Mouse (Mus musculus) A20 (cell line): ENCODE measurements around the gene Olfr937.

Source experiments
- DNase-seq: peaks from one replicate; pipeline ENCODE4 v3.0.0-alpha.2; 2011; ENCODE audit warnings: low read depth, low spot score

Olfr937 gene

DNA sequence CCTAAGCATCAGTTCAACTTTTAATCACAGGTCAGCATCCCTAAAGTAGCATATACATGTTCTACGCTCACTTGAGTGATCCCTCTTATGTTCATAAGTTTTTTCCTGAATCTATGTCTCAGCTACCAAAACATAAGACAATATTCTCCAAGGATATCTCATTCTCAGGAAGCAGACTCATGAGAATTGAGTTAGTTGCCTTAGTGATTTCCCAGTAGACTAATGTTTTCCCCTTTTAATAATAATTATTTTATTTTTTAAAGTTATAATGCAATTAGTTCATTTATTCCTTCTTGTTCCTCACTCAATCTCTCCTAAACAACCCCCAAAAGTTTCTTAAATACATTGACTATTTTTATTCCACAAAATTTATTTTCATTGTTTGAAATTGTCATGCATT is at the start of gene Olfr937:
Olfr937 (minus strand) TSS at position 101 of the 400 bp plus-strand sequence.
- no peak for DNase-seq

DNA sequence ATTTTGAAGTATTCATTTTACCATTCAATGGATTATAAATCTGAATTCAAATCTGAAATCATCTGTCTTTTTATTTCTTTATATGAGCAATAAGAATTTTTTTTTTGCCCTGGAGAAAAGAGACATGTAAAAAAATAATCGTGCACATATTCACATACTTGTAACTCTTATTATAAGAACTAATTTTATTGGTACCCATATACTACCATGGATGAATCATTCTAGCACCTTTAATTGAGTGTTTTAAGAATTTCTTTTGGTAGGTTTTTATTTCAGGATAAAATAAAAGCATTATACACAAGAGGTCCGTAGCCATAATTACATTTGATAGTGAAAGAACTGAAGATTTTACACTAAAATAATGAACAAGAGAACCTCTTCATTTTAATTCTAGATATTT is 14.0 kb upstream of the Olfr937 start, which contains the start of gene Olfr938:
Olfr938 (minus strand) TSS at position 101 of the 400 bp plus-strand sequence.
- DNase-seq = no peak

DNA sequence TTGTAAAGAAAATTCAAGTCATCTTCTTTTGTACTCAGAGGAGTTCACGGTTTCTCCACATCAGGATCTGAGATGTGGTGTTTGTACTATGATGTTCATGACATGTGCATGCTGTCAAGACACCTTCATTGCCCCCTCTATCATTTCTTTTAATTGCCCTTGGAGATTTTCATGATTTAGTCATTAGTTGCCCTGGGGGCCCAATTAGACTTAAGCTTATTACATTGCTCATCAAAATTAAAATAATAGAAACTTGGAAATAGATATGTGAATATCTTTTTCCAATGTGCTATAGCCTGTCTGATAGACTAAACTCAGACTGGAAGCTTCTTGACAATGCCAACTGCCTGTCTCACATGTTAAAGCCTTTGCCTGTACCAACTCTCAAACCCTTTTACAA is 41.5 kb downstream of the Olfr937 start, which contains the start of gene Olfr146:
Olfr146 (minus strand) TSS at position 101 of the 400 bp plus-strand sequence.
- no peak for DNase-seq
